Mouse (Mus musculus) olfactory bulb, adult 2 months (tissue): ENCODE measurements around the gene Ogfod3.

Source experiments
- CTCF ChIP-seq: fragments of 200-500 bp; IDR thresholded peaks from 2 replicates; pipeline ENCODE4 v1.5.1; 2012; ENCODE audit warnings: low read depth, mild to moderate bottlenecking, low read length, moderate library complexity; ENCODE audit not compliant: insufficient read depth
- POLR2A ChIP-seq: fragments of 200-500 bp; IDR thresholded peaks from 2 replicates; pipeline ENCODE4 v1.6.1; 2012; ENCODE audit warnings: mild to moderate bottlenecking, low read depth, low read length, moderate library complexity; ENCODE audit not compliant: insufficient read depth

GRCm38 (mm10) chr11:121156411-121156891 is 48.1 kb downstream of the Ogfod3 start:
- no peak for TF ChIP-seq POLR2A
- no peak for TF ChIP-seq CTCF
